Mouse (Mus musculus): Measurements from ENCODE around the gene Gtf2ird2.

GRCm38 (mm10) chr5:134229391-134229790, 45.6 kb downstream of the Gtf2ird2 start, which contains the start of gene Ncf1:
- TF ChIP-seq CTCF (IDR thresholded peaks at IDR 0.05; ENCODE audit: borderline replicate concordance, insufficient read depth, low read depth, low read length), result no peak
- no peak for TF ChIP-seq POLR2A (IDR thresholded peaks at IDR 0.05; ENCODE audit: borderline replicate concordance, insufficient read depth, low read length)
